Mouse (Mus musculus): ENCODE measurements at regions not wholly inside any gene's neighbourhood (a gene's known extent, or its start where the extent isn't known, plus 50 kb on each side); places are given as distances from the start of the nearest gene placed in this dataset.

DNA sequence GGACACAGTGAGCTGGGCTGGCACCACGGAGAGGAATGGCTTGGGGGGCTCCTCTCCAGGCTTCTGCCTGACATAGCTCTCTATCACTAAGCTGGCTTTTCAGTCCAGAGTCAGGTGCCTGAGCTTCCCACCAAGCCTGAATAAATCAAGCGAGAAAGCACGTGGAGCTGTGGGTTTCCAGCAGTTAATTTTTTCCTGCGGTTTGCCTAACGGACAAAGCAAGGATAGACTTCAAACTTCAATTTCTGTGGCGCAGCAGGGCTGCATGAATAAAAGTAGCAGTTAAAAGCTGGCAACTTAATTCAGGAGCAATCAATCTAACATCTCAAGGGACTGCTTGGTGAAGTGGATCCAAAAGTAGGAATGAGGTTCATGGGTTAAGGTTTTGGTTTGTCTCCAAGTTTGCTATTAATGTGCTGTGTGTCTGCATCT lies 317.1 kb upstream of the Rnaseh2b start:
- TF ChIP-seq POLR2A (IDR thresholded peaks at IDR 0.05; ENCODE audit: borderline replicate concordance, extremely low read depth, insufficient read depth, insufficient read length, poor library complexity, severe bottlenecking): no peak
- TF ChIP-seq CTCF (IDR thresholded peaks at IDR 0.05; ENCODE audit: borderline replicate concordance, extremely low read depth, insufficient read depth, insufficient read length): no peak
- DNase-seq (ENCODE audit: low read depth): peak; percentile 19

DNA sequence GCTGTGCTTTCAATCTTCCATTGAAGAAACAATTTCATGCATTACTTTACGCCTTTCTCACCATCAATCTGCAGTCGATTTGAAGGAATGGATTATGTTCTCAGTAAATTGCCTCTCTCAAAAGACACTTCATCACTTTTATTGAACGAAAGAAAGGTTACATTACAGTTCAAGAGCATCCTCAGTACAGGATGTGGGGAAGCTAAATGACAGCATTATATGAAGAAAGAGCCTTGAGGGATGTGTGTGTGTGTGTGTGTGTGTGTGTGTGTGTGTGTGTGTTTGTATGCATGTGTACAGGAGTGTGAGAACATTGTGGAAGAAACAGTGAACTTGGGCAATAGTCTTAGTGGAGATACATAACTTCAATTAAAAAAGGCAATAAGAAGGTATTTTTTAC lies 311.8 kb upstream of the Rnaseh2b start:
- no peak for DNase-seq (ENCODE audit: low read depth)
- no peak for TF ChIP-seq CTCF (IDR thresholded peaks at IDR 0.05; ENCODE audit: borderline replicate concordance, extremely low read depth, insufficient read depth, insufficient read length)
- no peak for TF ChIP-seq POLR2A (IDR thresholded peaks at IDR 0.05; ENCODE audit: borderline replicate concordance, extremely low read depth, insufficient read depth, insufficient read length, poor library complexity, severe bottlenecking)

DNA sequence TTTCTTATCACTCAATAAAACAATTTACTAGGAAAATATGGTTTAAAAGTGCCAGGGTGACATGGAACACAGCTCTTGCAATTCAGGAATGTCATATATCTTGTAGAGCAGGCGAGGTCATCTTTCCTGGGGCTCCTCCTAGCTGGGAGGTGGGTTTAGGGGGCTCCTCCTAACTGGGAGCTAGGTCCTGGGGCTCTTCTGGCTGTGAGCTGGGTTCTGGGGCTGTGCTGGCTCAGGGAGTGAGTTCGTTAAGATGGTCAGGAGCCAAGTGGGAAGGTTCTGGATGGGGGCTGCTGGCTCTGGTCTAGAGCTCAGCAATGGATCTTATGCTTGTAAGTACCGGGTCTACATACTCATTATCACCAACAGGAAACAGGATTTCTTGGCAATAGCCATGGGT lies 306.8 kb upstream of the Rnaseh2b start:
- no peak for DNase-seq (ENCODE audit: low read depth)
- TF ChIP-seq CTCF (IDR thresholded peaks at IDR 0.05; ENCODE audit: borderline replicate concordance, extremely low read depth, insufficient read depth, insufficient read length) (no peak), POLR2A (IDR thresholded peaks at IDR 0.05; ENCODE audit: borderline replicate concordance, extremely low read depth, insufficient read depth, insufficient read length, poor library complexity, severe bottlenecking) (no peak)

- TF ChIP-seq POLR2A (IDR thresholded peaks at IDR 0.05; ENCODE audit: borderline replicate concordance, extremely low read depth, insufficient read depth, insufficient read length, poor library complexity, severe bottlenecking) (no peak), CTCF (IDR thresholded peaks at IDR 0.05; ENCODE audit: borderline replicate concordance, extremely low read depth, insufficient read depth, insufficient read length) (no peak)
- DNase-seq (ENCODE audit: low read depth): peak; percentile 73
Observed at GRCm38 (mm10) chr14:61986203-61986602, 306.2 kb upstream of the Rnaseh2b start.

- no peak for DNase-seq (ENCODE audit: low read depth)
- TF ChIP-seq POLR2A (IDR thresholded peaks at IDR 0.05; ENCODE audit: borderline replicate concordance, extremely low read depth, insufficient read depth, insufficient read length, poor library complexity, severe bottlenecking) (no peak), CTCF (IDR thresholded peaks at IDR 0.05; ENCODE audit: borderline replicate concordance, extremely low read depth, insufficient read depth, insufficient read length) (no peak)
Observed at GRCm38 (mm10) chr14:61995253-61995652, 297.1 kb upstream of the Rnaseh2b start.

GRCm38 (mm10) chr14:61997736-61998135 lies 294.7 kb upstream of the Rnaseh2b start:
- DNase-seq (ENCODE audit: low read depth): no peak

GRCm38 (mm10) chr14:61998259-61998658 lies 294.1 kb upstream of the Rnaseh2b start:
- TF ChIP-seq POLR2A (IDR thresholded peaks at IDR 0.05; ENCODE audit: borderline replicate concordance, extremely low read depth, insufficient read depth, insufficient read length, poor library complexity, severe bottlenecking): no peak
- TF ChIP-seq CTCF (IDR thresholded peaks at IDR 0.05; ENCODE audit: borderline replicate concordance, extremely low read depth, insufficient read depth, insufficient read length): no peak
- DNase-seq (ENCODE audit: low read depth): no peak

More at GRCm38 (mm10) chr14:61997736-61998135, 294.7 kb upstream of the Rnaseh2b start:
- no peak for TF ChIP-seq POLR2A (IDR thresholded peaks at IDR 0.05; ENCODE audit: borderline replicate concordance, extremely low read depth, insufficient read depth, insufficient read length, poor library complexity, severe bottlenecking)
- TF ChIP-seq CTCF (IDR thresholded peaks at IDR 0.05; ENCODE audit: borderline replicate concordance, extremely low read depth, insufficient read depth, insufficient read length): no peak

- peak; percentile 36 for DNase-seq (ENCODE audit: low read depth)
- no peak for TF ChIP-seq POLR2A (IDR thresholded peaks at IDR 0.05; ENCODE audit: borderline replicate concordance, extremely low read depth, insufficient read depth, insufficient read length, poor library complexity, severe bottlenecking)
- TF ChIP-seq CTCF (IDR thresholded peaks at IDR 0.05; ENCODE audit: borderline replicate concordance, extremely low read depth, insufficient read depth, insufficient read length): no peak
Observed at GRCm38 (mm10) chr14:62001481-62001949, 290.9 kb upstream of the Rnaseh2b start.

DNA sequence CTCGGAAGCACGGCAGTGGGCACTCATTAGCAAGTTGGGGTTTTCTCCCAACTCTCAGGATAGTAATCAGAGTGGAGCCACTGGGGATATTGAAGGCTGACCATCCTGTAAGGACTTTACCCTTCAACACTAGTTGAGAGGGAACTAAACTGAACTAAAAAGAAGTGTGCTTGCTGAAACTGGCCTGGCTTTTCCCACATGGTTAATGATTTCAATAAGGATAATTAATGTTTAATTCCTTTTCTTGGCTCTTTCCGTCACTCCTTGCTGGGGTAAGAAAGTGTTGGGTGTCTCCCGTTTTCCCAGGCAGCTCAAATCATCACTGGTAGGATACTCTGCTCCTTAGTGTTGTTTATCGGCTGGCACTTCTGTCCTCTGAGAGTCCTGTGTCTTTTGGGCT lies 290.3 kb upstream of the Rnaseh2b start:
- peak; percentile 13 for DNase-seq (ENCODE audit: low read depth)
- TF ChIP-seq CTCF (IDR thresholded peaks at IDR 0.05; ENCODE audit: borderline replicate concordance, extremely low read depth, insufficient read depth, insufficient read length) (no peak), POLR2A (IDR thresholded peaks at IDR 0.05; ENCODE audit: borderline replicate concordance, extremely low read depth, insufficient read depth, insufficient read length, poor library complexity, severe bottlenecking) (no peak)

- peak; percentile 93 for DNase-seq (ENCODE audit: low read depth)
- TF ChIP-seq CTCF (IDR thresholded peaks at IDR 0.05; ENCODE audit: borderline replicate concordance, extremely low read depth, insufficient read depth, insufficient read length) (no peak), POLR2A (IDR thresholded peaks at IDR 0.05; ENCODE audit: borderline replicate concordance, extremely low read depth, insufficient read depth, insufficient read length, poor library complexity, severe bottlenecking) (no peak)
Observed at GRCm38 (mm10) chr14:62003013-62003781, 289.2 kb upstream of the Rnaseh2b start.

DNA sequence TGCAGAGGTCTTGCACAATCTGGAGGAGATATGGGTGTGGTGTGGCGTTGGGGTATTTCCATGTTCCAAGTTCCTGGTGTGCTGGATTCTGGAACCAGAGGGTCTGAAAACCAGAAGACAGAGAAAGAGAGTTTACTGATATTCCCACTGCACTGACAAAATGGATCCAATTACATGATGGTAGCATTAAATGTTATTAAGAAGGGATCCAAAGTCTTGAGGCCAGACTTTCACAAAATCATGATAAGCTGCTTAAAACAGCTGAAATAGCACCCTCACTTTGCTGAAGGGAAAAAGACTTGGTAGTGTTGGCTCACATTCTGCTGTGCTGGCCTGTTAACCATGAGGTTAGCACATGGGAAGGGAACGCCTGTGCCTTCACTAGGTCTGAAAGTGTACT lies 288.6 kb upstream of the Rnaseh2b start:
- DNase-seq (ENCODE audit: low read depth): no peak
- no peak for TF ChIP-seq POLR2A (IDR thresholded peaks at IDR 0.05; ENCODE audit: borderline replicate concordance, extremely low read depth, insufficient read depth, insufficient read length, poor library complexity, severe bottlenecking)
- TF ChIP-seq CTCF (IDR thresholded peaks at IDR 0.05; ENCODE audit: borderline replicate concordance, extremely low read depth, insufficient read depth, insufficient read length): no peak

DNA sequence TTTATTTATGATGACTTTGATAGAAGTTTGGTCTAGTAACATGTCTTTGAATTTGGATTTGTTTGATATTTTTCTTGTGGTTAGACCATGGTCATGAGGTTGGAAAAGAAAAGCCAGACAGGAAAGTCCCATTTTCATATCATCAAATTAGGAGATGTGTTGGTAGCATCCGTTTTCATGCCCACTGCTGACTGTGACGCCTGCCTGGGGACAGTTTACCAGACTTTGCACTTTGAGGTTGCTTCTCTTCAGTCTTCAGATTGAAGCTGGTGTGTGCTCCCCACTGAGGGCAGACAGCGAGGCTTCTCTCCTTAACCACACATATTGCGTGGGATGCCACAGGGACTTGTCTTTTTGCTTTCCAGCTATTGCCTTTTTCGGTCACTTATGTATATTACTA lies 283.7 kb upstream of the Rnaseh2b start:
- TF ChIP-seq CTCF (IDR thresholded peaks at IDR 0.05; ENCODE audit: borderline replicate concordance, extremely low read depth, insufficient read depth, insufficient read length) (no peak), POLR2A (IDR thresholded peaks at IDR 0.05; ENCODE audit: borderline replicate concordance, extremely low read depth, insufficient read depth, insufficient read length, poor library complexity, severe bottlenecking) (no peak)
- no peak for DNase-seq (ENCODE audit: low read depth)

Data from brain, embryonic 14.5 days (tissue).